Mouse (Mus musculus): ENCODE measurements around the gene Pxt1. TPM values are rescaled to one million over a fixed set of nuclear protein-coding genes. Genes with fewer than 3 reads are reported as not detected.

The Pxt1 gene
- polyA plus RNA-seq, 1 experiment from 2014 or later: 0.21 TPM

GRCm38 (mm10) chr17:28944481-28944880 lies 841 bp upstream of the Pxt1 start:
- Histone ChIP-seq H3K36me3 (no peaks in the 10 kb centered on the region), H3K27me3 (no peaks in the 10 kb centered on the region), H3K4me2 (no peak overlapping the region), H3K9me3 (replicated peaks) (0 out of 2 replicates have a peak, but pooled peaks cover 3% of the 10 kb centered on the region), H3K4me1 (no peaks in the 10 kb centered on the region), H3K27ac (no peak overlapping the region), H3K4me3 (replicated peaks) (no peak overlapping the region), H3K9ac (no peak overlapping the region)
- ATAC-seq (replicated peaks; ENCODE audit: low FRiP score): no peak
- WGBS: 90% methylated on average over 7 of the region's 7 CpGs

GRCm38 (mm10) chr17:28942101-28942500 lies 1.5 kb downstream of the Pxt1 start:
- 72% methylated on average over 10 of the region's 11 CpGs for WGBS
- no peaks in the 10 kb centered on the region for H3K36me3 ChIP-seq

GRCm38 (mm10) chr17:28940776-28941555 lies 2.7 kb downstream of the Pxt1 start:
- Histone ChIP-seq H3K27me3 (no peaks in the 10 kb centered on the region), H3K4me2 (no peak overlapping the region), H3K4me3 (replicated peaks) (no peak overlapping the region), H3K9me3 (replicated peaks) (no peaks in the 10 kb centered on the region), H3K36me3 (no peaks in the 10 kb centered on the region), H3K9ac (no peak overlapping the region), H3K4me1 (no peaks in the 10 kb centered on the region), H3K27ac (no peak overlapping the region)
- WGBS: 90% methylated on average over 25 of the region's 25 CpGs
- ATAC-seq (replicated peaks; ENCODE audit: low FRiP score): no peak

More at GRCm38 (mm10) chr17:28942101-28942500, 1.5 kb downstream of the Pxt1 start:
- Histone ChIP-seq H3K4me2 (no peak overlapping the region), H3K27ac (no peak overlapping the region), H3K27me3 (no peaks in the 10 kb centered on the region), H3K9me3 (replicated peaks) (no peaks in the 10 kb centered on the region), H3K4me3 (replicated peaks) (no peak overlapping the region), H3K4me1 (no peaks in the 10 kb centered on the region), H3K9ac (no peak overlapping the region)
- ATAC-seq (replicated peaks; ENCODE audit: low FRiP score): no peak

- Histone ChIP-seq H3K9me3 (replicated peaks) (no peaks in the 10 kb centered on the region), H3K36me3 (no peaks in the 10 kb centered on the region)
- WGBS: 84% methylated on average over 10 of the region's 10 CpGs
These were observed 6.9 kb downstream of the Pxt1 start for GRCm38 (mm10) chr17:28936622-28937345.

GRCm38 (mm10) chr17:28936133-28936532 lies 7.5 kb downstream of the Pxt1 start:
- 89% methylated on average over 7 of the region's 7 CpGs for WGBS
- no peak for ATAC-seq (replicated peaks; ENCODE audit: low FRiP score)

More at GRCm38 (mm10) chr17:28936622-28937345, 6.9 kb downstream of the Pxt1 start:
- Histone ChIP-seq H3K9ac (no peak overlapping the region), H3K4me3 (replicated peaks) (no peak overlapping the region), H3K4me1 (peaks cover 8% of the 10 kb centered on the region), H3K27me3 (no peaks in the 10 kb centered on the region), H3K4me2 (no peak overlapping the region), H3K27ac (no peak overlapping the region)
- no peak for ATAC-seq (replicated peaks; ENCODE audit: low FRiP score)

GRCm38 (mm10) chr17:28934120-28934916 lies 9.3 kb downstream of the Pxt1 start:
- ATAC-seq (replicated peaks; ENCODE audit: low FRiP score): no peak
- peaks cover 30% of the 10 kb centered on the region for H3K4me1 ChIP-seq
- 64% methylated on average over 19 of the region's 19 CpGs for WGBS
- H3K4me2 ChIP-seq: no peak overlapping the region
- no peak overlapping the region for H3K9ac ChIP-seq
- no peak overlapping the region for H3K4me3 ChIP-seq (replicated peaks)
- no peaks in the 10 kb centered on the region for H3K36me3 ChIP-seq
- H3K27ac ChIP-seq: no peak overlapping the region
- H3K27me3 ChIP-seq: no peaks in the 10 kb centered on the region
- H3K9me3 ChIP-seq (replicated peaks): no peaks in the 10 kb centered on the region

More at GRCm38 (mm10) chr17:28936133-28936532, 7.5 kb downstream of the Pxt1 start:
- Histone ChIP-seq H3K9me3 (replicated peaks) (no peaks in the 10 kb centered on the region), H3K4me1 (peaks cover 15% of the 10 kb centered on the region), H3K4me2 (no peak overlapping the region), H3K4me3 (replicated peaks) (no peak overlapping the region), H3K36me3 (no peaks in the 10 kb centered on the region), H3K27ac (no peak overlapping the region), H3K9ac (no peak overlapping the region), H3K27me3 (no peaks in the 10 kb centered on the region)

- H3K36me3 ChIP-seq: no peaks in the 10 kb centered on the region
- no peaks in the 10 kb centered on the region for H3K9me3 ChIP-seq (replicated peaks)
- 86% methylated on average over 4 of the region's 4 CpGs for WGBS
- no peak for ATAC-seq (replicated peaks; ENCODE audit: low FRiP score)
- no peak overlapping the region for H3K27ac ChIP-seq
- no peak overlapping the region for H3K9ac ChIP-seq
- H3K4me3 ChIP-seq (replicated peaks): no peak overlapping the region
- no peaks in the 10 kb centered on the region for H3K27me3 ChIP-seq
- H3K4me1 ChIP-seq: peaks cover 30% of the 10 kb centered on the region
- no peak overlapping the region for H3K4me2 ChIP-seq
These were observed 11.4 kb downstream of the Pxt1 start for GRCm38 (mm10) chr17:28932274-28932673.

GRCm38 (mm10) chr17:28931436-28932211 lies 12.0 kb downstream of the Pxt1 start:
- H3K4me1 ChIP-seq: peaks cover 30% of the 10 kb centered on the region
- peak overlapping the region; percentile 95 for H3K27ac ChIP-seq
- H3K4me3 ChIP-seq (replicated peaks): no peak overlapping the region
- no peak overlapping the region for H3K9ac ChIP-seq
- no peak overlapping the region for H3K4me2 ChIP-seq
- no peaks in the 10 kb centered on the region for H3K9me3 ChIP-seq (replicated peaks)
- no peak for ATAC-seq (replicated peaks; ENCODE audit: low FRiP score)
- H3K36me3 ChIP-seq: no peaks in the 10 kb centered on the region
- WGBS: 75% methylated on average over 18 of the region's 18 CpGs
- no peaks in the 10 kb centered on the region for H3K27me3 ChIP-seq

- peak overlapping the region; percentile 47 for H3K4me2 ChIP-seq
- no peaks in the 10 kb centered on the region for H3K27me3 ChIP-seq
- no peaks in the 10 kb centered on the region for H3K9me3 ChIP-seq (replicated peaks)
- peak; percentile 95 for ATAC-seq (replicated peaks; ENCODE audit: low FRiP score)
- 3% methylated on average over 14 of the region's 14 CpGs for WGBS
- peaks cover 40% of the 10 kb centered on the region for H3K4me1 ChIP-seq
- H3K9ac ChIP-seq: peak overlapping the region; percentile 31; the same call in 1 of the 2 replicates
- no peaks in the 10 kb centered on the region for H3K36me3 ChIP-seq
- peak overlapping the region; percentile 13 for H3K4me3 ChIP-seq (replicated peaks)
- H3K27ac ChIP-seq: peak overlapping the region; percentile 95
These were observed 13.1 kb downstream of the Pxt1 start for GRCm38 (mm10) chr17:28930392-28931074.

GRCm38 (mm10) chr17:28929369-28929768 lies 14.3 kb downstream of the Pxt1 start:
- peak overlapping the region; percentile 95 for H3K27ac ChIP-seq
- no peaks in the 10 kb centered on the region for H3K27me3 ChIP-seq
- peaks cover 42% of the 10 kb centered on the region for H3K4me1 ChIP-seq
- no peak for ATAC-seq (replicated peaks; ENCODE audit: low FRiP score)
- H3K9ac ChIP-seq: no peak overlapping the region
- H3K36me3 ChIP-seq: no peaks in the 10 kb centered on the region
- H3K4me2 ChIP-seq: no peak overlapping the region
- H3K9me3 ChIP-seq (replicated peaks): no peaks in the 10 kb centered on the region
- 92% methylated on average over 4 of the region's 4 CpGs for WGBS
- H3K4me3 ChIP-seq (replicated peaks): no peak overlapping the region

GRCm38 (mm10) chr17:28928004-28928403 lies 15.6 kb downstream of the Pxt1 start:
- H3K36me3 ChIP-seq: no peaks in the 10 kb centered on the region
- H3K9ac ChIP-seq: no peak overlapping the region
- H3K9me3 ChIP-seq (replicated peaks): no peaks in the 10 kb centered on the region
- 74% methylated on average over 9 of the region's 9 CpGs for WGBS
- no peak for ATAC-seq (replicated peaks; ENCODE audit: low FRiP score)
- no peak overlapping the region for H3K27ac ChIP-seq
- no peaks in the 10 kb centered on the region for H3K27me3 ChIP-seq
- H3K4me1 ChIP-seq: peaks cover 47% of the 10 kb centered on the region
- H3K4me2 ChIP-seq: no peak overlapping the region
- no peak overlapping the region for H3K4me3 ChIP-seq (replicated peaks)

Measured in kidney, embryonic 15.5 days (tissue).